ENCODE assay signal across 8 mouse cellular contexts in genomic region chr5:34573268-34574221, GRCm38 (mm10). TPM values are rescaled to one million over a fixed set of nuclear protein-coding genes. Genes with fewer than 3 reads are reported as not detected.
DNase-seq lines count a peak whose midpoint lies in the region; ATAC-seq and TF ChIP-seq lines count a peak whose summit lies in the region.

Add1 (plus strand) TSS chr5:34573664.

- under 1% methylated on average over 40 of the region's 84 CpGs for WGBS in embryonic facial prominence, embryonic 14.5 days
- WGBS in heart, adult 2 months, result under 1% methylated on average over 82 of the region's 84 CpGs
- under 1% methylated on average over 63 of the region's 84 CpGs for WGBS in limb, embryonic 13.5 days
- under 1% methylated on average over 63 of the region's 84 CpGs for WGBS in midbrain, embryonic 16.5 days

- H3K4me1 ChIP-seq in embryonic facial prominence, embryonic 14.5 days (ENCODE audit: control insufficient read depth, insufficient read depth, low read length), result peaks cover 8% of the 10 kb centered on the region
- peaks cover 5% of the 10 kb centered on the region for H3K4me1 ChIP-seq in heart, adult 2 months (ENCODE audit: control insufficient read depth, insufficient read depth, low read length)
- H3K4me1 ChIP-seq in limb, embryonic 13.5 days, result peaks cover 16% of the 10 kb centered on the region
- H3K4me1 ChIP-seq in midbrain, embryonic 16.5 days (ENCODE audit: control insufficient read depth, insufficient read depth, low read length), result peaks cover 19% of the 10 kb centered on the region

- H3K4me2 ChIP-seq in embryonic facial prominence, embryonic 14.5 days (ENCODE audit: low read depth, low read length), result peak within 1 kb of the TSS; percentile 69
- peak within 1 kb of the TSS; percentile 72 for H3K4me2 ChIP-seq in limb, embryonic 13.5 days (replicated peaks)
- H3K4me2 ChIP-seq in midbrain, embryonic 16.5 days (ENCODE audit: low read length), result peak within 1 kb of the TSS; percentile 80

- TF ChIP-seq POLR2A in heart, adult 2 months (IDR thresholded peaks at IDR 0.05; ENCODE audit: insufficient read depth, low read depth, low read length), result peak; percentile 99

- H3K9ac ChIP-seq in embryonic facial prominence, embryonic 14.5 days (ENCODE audit: low read depth, low read length), result peak within 1 kb of the TSS; percentile 99
- H3K9ac ChIP-seq in heart, adult 2 months (ENCODE audit: low read depth, low read length), result peak within 1 kb of the TSS; percentile 95
- peak within 1 kb of the TSS; percentile 93 for H3K9ac ChIP-seq in limb, embryonic 13.5 days
- H3K9ac ChIP-seq in midbrain, embryonic 16.5 days (ENCODE audit: low read depth, low read length), result peak within 1 kb of the TSS; percentile 100

- peak; percentile 48 for TF ChIP-seq CTCF in heart, adult 2 months (IDR thresholded peaks at IDR 0.05)

- ATAC-seq in embryonic facial prominence, embryonic 14.5 days (ENCODE audit: low read depth), result peak; percentile 100
- ATAC-seq in limb, embryonic 13.5 days (ENCODE audit: low FRiP score, low read depth), result peak; percentile 100
- peak; percentile 100 for ATAC-seq in midbrain, embryonic 16.5 days

- H3K9me3 ChIP-seq in embryonic facial prominence, embryonic 14.5 days (ENCODE audit: control insufficient read depth, low read length), result no peaks in the 10 kb centered on the region
- H3K9me3 ChIP-seq in limb, embryonic 13.5 days, result no peaks in the 10 kb centered on the region
- H3K9me3 ChIP-seq in midbrain, embryonic 16.5 days (replicated peaks; ENCODE audit: control insufficient read depth, low read length, poor library complexity, severe bottlenecking), result no peaks in the 10 kb centered on the region

- H3K27ac ChIP-seq in embryonic facial prominence, embryonic 14.5 days (replicated peaks; ENCODE audit: low read depth, low read length), result peak within 1 kb of the TSS; percentile 89
- H3K27ac ChIP-seq in heart, adult 2 months, result peak within 1 kb of the TSS; percentile 97
- peak within 1 kb of the TSS; percentile 87 for H3K27ac ChIP-seq in limb, embryonic 13.5 days
- H3K27ac ChIP-seq in midbrain, embryonic 16.5 days (ENCODE audit: low read length), result peak within 1 kb of the TSS; percentile 97

- intact Hi-C loops in heart, adult 2 months (cut with DNase I), result no loop called here

- TF ChIP-seq EP300 in heart, adult 2 months (IDR thresholded peaks at IDR 0.05; ENCODE audit: insufficient read depth, low read depth, low read length), result peak; percentile 64; the same call in 1 of the 2 replicates

- H3K27me3 ChIP-seq in embryonic facial prominence, embryonic 14.5 days (replicated peaks; ENCODE audit: control insufficient read depth, insufficient read depth, low read length), result no peaks in the 10 kb centered on the region
- H3K27me3 ChIP-seq in heart, adult 2 months (ENCODE audit: control insufficient read depth, insufficient read depth, low read length), result no peaks in the 10 kb centered on the region
- no peaks in the 10 kb centered on the region for H3K27me3 ChIP-seq in limb, embryonic 13.5 days
- no peaks in the 10 kb centered on the region for H3K27me3 ChIP-seq in midbrain, embryonic 16.5 days (ENCODE audit: control insufficient read depth, insufficient read depth, low read depth, low read length)

- peak within 1 kb of the TSS; percentile 97 for H3K4me3 ChIP-seq in embryonic facial prominence, embryonic 14.5 days (ENCODE audit: low read depth, low read length)
- peak within 1 kb of the TSS; percentile 84 for H3K4me3 ChIP-seq in heart, adult 2 months
- H3K4me3 ChIP-seq in limb, embryonic 13.5 days, result peak within 1 kb of the TSS; percentile 92
- H3K4me3 ChIP-seq in midbrain, embryonic 16.5 days (ENCODE audit: low read depth, low read length), result peak within 1 kb of the TSS; percentile 98

- no peaks in the 10 kb centered on the region for H3K36me3 ChIP-seq in embryonic facial prominence, embryonic 14.5 days (ENCODE audit: control insufficient read depth, insufficient read depth, low read length)
- H3K36me3 ChIP-seq in heart, adult 2 months (ENCODE audit: control insufficient read depth, insufficient read depth, low read length), result peaks cover 8% of the 10 kb centered on the region
- peaks cover 8% of the 10 kb centered on the region for H3K36me3 ChIP-seq in limb, embryonic 13.5 days
- H3K36me3 ChIP-seq in midbrain, embryonic 16.5 days (ENCODE audit: control insufficient read depth, insufficient read depth, low read length), result no peaks in the 10 kb centered on the region

- DNase-seq in 3T3-L1 (ENCODE audit: low read depth, low spot score), result peak; percentile 95
- peak; percentile 91 to 95 for DNase-seq in adrenal gland, postnatal 4 days (ENCODE audit: low spot score in 2 of 2)
- peak; percentile 97 for DNase-seq in embryonic facial prominence, embryonic 14.5 days (ENCODE audit: low spot score)
- DNase-seq in heart, adult 2 months, result peak; percentile 97 to 98
- DNase-seq in kidney, adult 8-10 months, result peak; percentile 97 to 98
- peak; percentile 96 for DNase-seq in spleen, postnatal 10 days (ENCODE audit: low spot score in 2 of 2)

- H3K79me2 ChIP-seq in heart, adult 2 months (replicated peaks; ENCODE audit: control insufficient read depth, insufficient read depth, low read length), result peaks cover 10% of the 10 kb centered on the region

RNA-seq across cellular contexts. Expression of gene Add1, which starts in this region (rescaled TPM):
- 100 to 1,000 TPM; 215 to 240 TPM for total RNA-seq in adrenal gland, postnatal 4 days (2021)
- 190 and 214 TPM in 2 replicates for polyA plus RNA-seq in embryonic facial prominence, embryonic 14.5 days (2014; fragmentation: Nextera tagmentation; extraction: Ambion mirVana)
- total RNA-seq in heart, adult 2 months (2021), result 100 to 1,000 TPM; 129 TPM
- polyA plus RNA-seq in heart, adult 2 months (2012; rRNA removed), result 116 and 147 TPM in 2 replicates
- polyA plus RNA-seq in limb, embryonic 13.5 days (2015; fragmentation: Nextera tagmentation; extraction: Ambion mirVana), result 185 and 200 TPM in 2 replicates
- 203 and 212 TPM in 2 replicates for polyA plus RNA-seq in midbrain, embryonic 16.5 days (2015; fragmentation: Nextera tagmentation; extraction: Ambion mirVana)

Comparison
In these comparisons a context has a peak if more than half of its experiments do, and no peak if none do; other contexts are left out.
1. Peak in every context shown above with its lines: DNase-seq, ATAC-seq, H3K4me3 ChIP-seq and H3K27ac ChIP-seq.